Mouse (Mus musculus): ENCODE data around the gene Iqsec1.

The Iqsec1 gene

DNA sequence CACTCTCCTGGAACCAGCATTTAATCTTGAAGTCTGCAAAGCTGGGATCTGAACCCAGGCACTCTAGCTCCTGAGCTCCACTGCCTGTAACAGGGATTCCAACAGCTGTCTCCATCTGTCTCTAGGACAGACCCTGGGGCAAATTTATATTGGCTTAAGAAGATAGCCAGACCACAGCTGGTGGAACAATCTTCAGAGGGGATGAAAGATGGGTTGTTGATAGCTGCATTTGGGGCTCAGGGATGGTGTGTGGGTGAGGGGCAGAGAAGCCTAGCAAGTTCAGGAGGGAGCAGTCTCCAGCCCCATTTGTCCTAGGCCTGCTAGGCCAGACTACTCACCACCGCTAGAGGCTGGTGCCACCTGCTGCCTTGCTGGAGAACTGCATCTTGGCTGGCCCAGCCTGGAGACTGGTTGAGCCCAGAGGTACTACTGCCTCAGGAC, 260.0 kb downstream of the Iqsec1 start:
- DNase-seq (ENCODE audit: low spot score in 2 of 2) = peak; percentile 82 to 87

DNA sequence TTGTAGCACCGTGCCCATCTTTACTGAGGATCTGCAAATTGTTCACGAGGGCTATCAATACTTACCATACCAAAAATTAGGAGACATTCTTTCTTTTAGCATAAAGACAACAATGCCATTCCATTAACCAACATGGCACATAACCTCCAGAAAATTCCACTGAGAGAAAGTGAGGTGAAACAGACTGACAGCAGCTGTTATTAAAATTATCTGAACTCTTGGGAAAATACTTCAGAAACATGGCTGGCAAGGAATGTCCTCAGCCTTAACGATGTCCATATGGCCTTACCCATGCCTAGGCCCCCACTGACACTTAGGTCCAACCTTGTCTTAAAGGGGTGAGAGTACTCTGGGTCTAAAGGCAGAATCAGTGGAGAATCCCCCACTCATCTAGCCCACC, 260.7 kb downstream of the Iqsec1 start:
- no peak for DNase-seq (ENCODE audit: low spot score in 2 of 2)

DNA sequence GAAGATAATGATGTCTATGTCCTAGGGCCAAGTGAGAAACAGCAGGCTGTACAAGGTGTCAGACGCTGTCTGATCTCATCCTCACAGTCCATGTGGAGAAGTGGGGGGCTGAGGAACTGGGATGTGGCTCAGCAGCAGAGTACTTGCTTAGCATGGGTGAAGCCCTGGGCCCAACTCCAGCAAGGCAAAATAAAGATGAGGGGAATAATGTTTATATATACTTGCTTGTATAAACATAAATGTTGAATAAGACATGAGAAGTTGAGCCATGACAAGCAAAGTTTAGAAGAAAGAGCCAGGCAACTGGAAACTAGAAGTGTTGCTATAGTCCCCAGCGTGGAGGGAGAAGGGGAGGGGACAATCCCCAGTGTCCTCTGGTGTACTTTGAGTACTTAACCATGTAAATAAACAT, 261.8 kb downstream of the Iqsec1 start:
- no peak for DNase-seq (ENCODE audit: low spot score in 2 of 2)

DNA sequence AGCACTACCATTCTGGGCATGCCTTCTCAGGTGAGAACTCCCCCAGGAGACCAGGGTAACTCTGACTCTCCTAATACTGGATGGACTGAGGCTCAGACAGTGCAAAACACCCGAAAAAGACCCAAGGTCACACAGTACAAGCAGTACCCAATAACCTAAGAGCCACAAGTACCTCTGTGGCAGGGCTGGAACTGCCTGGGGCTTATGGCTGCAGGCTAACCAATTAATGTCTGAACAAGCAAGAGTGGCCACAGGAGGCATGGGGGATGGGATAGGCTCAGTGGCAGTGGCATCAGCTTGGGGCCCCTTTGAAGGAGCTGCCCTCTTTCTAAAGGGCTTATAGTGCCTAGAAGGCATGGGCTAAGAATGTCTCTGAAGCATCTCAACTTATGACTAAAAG, 263.0 kb downstream of the Iqsec1 start:
- no peak for DNase-seq (ENCODE audit: low spot score in 2 of 2)

DNA sequence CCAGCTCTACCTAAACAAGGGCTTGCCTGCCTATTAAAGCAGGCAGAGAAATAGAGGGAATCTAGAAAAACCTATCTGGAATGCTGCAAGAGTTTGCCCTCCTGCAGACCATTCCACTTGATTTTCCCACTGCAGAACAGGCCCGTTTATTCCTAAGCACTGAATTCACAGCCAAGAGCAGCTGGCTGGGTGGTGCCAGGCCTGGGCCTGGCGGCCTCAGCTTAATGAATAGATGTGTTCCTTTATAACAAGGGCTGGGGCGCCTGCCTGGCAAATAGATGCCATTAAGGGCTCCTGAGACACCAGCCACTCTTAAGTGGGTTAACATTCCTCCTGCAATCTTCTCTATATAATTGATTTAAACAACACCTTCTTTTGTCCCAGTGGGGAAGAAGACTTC, 265.5 kb downstream of the Iqsec1 start:
- peak; percentile 66 to 67 for DNase-seq (ENCODE audit: low spot score in 2 of 2)

DNA sequence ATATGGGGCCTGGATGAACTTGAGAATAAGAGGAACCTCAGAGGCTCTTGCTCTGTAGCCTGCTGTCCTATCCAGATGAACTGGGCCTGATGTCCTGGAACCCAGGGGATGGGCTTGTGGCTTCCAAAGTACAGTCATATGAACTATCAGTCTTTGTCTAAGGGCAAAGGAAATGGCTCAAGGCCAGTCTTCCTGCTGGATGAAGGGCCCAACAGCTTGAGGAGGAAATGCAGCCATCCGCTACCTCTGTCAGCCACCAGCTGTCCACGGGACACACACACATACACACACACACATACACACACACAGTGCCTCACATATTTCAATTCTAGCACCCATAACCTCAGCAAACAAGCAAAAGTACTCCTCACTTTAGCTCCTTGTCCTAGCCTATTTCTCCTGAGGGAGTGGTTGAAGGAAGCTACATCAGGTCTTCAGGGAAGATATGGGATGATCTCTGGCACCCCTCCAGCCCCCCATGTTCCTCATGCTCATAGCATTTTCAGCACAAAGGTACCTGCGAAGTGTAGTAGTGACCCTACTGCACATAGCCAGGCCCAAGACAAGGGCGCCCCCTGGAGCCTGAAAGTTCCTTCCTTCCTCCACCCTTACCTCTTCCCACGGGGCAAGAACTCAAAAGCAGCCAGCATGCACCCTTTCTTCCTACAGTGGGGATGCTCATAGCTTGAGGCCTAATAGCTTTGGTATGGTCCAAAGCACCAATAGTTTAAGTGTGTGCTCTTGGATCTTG, 267.3 kb downstream of the Iqsec1 start:
- DNase-seq (ENCODE audit: low spot score in 2 of 2) = peak in 1 of 2 experiments; percentile 42

DNA sequence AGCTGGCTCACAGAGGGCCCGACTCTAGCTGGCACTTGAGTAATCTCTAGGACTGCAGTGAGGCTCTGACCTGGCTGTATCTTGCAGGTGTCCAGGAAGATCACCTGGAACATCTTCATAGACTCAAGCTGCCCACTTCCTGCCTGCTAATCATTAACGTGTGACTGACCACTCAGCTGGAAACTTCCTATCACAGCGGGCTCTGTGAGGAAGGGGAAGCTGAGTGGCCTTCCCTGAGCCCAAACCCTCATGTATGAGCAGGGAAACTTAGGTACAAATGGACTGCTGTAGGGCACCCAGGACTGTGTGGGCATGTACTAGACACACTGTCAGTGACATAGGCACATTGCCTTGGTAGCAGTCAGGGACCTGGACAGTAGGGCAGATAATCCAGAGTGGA, 268.3 kb downstream of the Iqsec1 start:
- DNase-seq (ENCODE audit: low spot score in 2 of 2) = no peak

DNA sequence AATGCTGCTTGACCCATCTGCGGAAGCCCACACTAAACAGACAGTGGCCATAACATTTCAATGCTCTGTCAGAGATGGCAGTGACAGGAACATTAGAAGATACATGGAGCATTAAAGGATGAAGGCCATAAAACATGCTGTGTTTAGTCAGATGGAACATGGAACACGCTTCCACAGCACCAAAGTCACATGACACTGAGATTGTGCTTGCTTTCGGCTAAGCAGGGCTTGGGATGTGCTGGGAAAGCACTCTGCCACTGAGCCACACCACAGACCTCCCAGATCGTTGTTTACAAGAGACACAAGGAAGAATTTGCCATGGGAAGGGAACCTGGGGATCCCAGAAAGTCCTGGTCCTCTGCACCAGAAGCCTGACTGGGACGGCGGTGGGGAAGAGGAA, 269.1 kb downstream of the Iqsec1 start:
- no peak for DNase-seq (ENCODE audit: low spot score in 2 of 2)

DNA sequence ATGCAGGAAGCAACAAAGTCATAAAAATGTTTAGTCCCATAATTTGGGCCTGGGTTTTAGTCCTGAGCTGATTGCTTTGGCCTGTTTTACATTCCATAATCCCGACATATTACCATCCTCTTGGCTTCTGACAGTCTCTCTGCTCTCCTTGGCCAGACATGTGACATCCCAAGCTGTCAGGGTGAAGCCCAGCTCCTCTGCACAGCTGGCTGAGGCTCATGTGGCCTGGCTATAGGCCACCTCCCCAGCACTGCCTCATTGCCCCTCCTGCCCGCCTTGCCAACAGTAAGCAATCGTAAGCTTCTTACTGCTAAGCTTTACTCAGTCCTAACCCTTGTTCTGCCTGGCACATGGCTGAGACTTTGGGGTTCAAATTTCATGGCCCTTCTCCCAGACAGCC, 270.0 kb downstream of the Iqsec1 start:
- no peak for DNase-seq (ENCODE audit: low spot score in 2 of 2)

DNA sequence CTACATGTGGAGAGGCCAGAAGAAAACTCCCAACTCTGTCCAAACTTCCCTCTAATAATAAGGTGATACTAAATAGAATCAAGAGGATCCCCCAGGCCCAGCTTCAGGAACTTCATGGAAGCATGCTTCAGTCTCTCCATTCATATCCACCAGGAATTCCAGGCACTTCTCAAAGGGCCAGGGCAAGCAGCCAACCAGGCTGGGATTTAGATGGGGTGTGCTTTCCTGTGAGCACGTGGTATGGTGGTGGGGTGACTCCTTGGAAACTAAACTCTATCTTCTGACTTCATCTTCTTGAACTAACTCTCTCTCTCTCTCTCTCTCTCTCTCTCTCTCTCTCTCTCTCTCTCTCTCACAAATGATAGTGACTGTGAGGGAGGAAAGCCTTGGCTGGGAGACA, 270.8 kb downstream of the Iqsec1 start:
- DNase-seq (ENCODE audit: low spot score in 2 of 2) = peak in 1 of 2 experiments; percentile 63

DNA sequence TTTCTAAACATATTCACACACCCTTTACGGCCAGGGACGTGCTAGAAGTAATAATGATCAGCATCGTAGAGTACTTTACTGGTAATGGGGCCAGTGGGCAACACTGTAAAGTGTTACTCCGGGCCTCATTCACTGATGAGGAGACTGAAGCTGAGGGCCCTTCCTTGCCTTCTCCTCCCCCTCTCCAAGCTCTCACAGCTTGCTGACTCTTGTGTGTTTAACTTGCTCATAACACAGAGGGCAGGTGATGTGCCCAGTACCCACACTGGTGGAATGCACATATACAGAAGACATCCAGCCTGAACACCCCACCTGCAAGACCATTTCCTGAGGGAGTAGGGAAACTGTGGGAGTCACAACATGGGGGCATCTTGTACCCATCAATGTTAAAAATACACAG, 271.6 kb downstream of the Iqsec1 start:
- no peak for DNase-seq (ENCODE audit: low spot score in 2 of 2)

DNA sequence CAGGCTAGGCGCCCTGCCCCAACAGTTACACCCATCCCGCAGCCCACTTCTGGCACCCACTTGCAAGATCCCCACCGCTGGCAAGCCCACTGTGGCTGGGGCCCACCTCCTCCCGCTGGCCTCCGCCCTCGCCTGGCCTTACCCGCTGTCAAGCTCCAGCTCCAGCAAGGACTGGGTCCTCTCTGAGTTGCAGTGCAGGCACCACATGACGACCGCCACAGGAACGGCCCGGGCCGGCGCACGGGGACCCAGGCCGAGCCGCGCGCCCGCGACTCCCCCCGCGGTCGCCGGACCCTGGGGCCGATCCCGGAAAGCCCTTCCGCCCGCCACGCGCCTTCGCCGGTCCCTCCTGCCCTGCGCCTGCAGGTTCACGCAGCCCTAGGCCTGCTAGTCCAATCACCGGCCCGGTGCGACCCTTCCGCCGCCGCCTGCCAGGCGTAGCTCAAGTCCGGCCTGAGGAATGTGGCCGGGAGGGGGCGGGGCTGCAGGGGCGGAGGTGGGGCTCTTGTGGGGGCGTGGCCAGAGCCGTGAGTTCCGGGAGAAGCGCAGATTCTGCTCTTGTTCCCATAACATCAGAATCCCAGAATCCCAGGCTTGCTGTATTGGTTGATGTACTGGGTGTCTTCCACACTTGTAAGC, 272.3 kb downstream of the Iqsec1 start:
- peak; percentile 61 to 71 for DNase-seq (ENCODE audit: low spot score in 2 of 2)

DNA sequence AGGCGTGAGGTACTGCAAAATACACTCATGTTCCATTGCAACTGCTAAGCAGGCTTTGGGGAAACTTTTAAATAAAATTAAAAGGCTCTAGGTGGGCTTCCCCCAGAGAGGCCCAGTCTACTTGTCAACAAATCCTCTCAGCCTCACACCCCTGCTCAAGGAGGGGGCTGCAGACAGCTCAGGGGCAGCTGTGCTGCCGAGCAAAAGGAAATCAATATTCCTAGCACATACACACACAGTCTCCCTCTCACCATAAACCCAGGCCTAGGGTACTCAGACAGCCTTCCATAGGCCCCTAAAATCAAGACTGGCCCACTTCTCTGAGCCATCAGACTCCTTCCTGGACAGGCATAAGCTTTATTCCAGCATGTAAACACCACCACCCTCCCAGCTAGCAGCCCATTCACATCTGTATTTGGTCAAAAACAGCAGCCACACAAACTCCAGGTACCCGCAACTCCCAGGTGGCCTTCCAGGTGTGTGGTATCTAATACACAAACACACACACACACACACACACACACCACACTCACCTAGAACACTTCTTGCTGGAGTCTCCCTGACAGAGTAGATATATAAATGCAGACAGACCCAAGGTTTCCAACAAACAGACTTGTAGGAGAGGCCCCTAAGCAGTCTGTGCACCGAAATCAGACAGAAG, 273.1 kb downstream of the Iqsec1 start:
- DNase-seq (ENCODE audit: low spot score in 2 of 2) = no peak

DNA sequence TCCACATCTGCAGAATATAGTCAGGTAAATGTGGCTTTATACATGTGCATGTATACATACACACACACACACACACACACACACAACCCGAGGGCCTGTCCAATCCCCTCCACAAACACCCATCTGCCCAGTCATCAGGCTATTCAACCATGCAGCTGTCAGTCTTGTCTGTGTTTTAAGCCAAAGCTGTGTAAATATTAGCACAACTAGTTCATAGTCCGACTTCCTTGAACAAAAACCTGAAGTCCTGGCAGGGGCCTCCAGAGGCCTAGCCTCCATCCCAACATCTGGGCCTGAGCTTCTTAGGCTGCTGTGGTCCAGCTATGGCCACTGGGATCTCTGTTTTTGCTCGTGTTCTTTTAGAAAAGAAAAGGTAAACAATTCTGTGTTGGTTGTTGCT, 274.8 kb downstream of the Iqsec1 start:
- DNase-seq (ENCODE audit: low spot score in 2 of 2) = no peak

DNA sequence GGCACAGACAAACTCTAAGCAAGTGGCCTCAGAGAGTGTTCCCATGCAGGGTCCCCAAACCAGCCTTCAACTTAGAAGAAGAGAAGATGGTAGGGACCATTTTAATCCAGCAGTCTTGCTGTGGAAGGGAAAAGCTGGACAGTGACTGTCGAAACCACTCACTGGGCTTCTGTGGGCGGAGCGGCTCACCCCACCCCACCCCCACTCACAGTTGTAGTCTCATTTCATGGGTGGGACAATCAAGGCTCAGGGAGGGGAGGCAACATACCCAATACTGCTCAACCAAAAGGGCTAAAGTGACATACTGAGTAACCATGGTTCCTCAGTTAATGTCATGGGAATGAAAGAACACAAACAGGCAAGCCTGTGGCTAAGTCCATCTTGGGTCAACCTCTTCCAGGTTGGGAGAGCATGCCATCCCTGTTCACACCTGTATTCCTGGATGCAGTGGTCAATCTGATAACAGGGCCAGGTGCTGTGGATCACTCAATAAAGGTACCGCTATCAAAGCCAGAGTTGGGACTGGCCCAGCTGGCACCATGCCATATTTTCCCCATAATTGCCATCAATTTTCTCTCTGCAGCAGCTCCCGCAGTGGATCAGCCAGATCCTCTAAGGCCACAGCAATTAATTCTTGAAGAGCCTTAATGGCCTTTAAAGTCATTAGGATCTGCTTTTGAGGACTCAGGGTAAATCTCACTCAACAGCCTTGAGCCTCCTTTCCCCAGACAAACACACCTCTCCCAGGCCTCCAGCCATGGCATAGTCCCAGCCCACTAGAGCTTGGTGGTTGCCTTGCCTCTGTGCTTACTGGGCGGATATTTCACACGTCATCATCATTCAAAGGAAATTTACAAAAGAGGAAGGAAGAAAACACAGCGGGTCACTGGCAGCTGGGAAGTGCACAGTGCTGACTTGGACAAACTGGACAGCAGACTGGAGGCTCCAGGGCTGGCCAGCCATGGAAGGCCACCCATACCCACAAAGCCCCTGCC, 275.7 kb downstream of the Iqsec1 start:
- DNase-seq (ENCODE audit: low spot score in 2 of 2) = peak in 1 of 2 experiments; percentile 63

DNA sequence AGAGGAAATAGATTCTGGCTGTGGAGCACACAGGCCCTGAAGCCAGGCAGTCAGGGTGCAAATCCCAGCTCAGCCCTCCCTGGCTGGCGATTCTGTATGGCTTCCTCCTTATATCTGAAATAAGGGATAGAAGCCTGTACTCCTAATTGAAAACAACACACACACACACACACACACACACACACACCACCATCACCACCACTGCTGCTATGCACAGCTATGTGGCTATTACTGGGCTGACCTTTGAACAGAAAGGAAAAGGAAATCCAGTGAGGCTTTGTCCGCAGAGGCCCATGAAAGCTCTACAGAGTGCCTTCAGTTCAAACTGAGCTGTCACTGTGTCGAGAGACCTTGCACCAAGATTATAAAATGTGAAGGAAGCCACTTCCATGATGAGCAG, 276.4 kb downstream of the Iqsec1 start:
- DNase-seq (ENCODE audit: low spot score in 2 of 2) = no peak

DNA sequence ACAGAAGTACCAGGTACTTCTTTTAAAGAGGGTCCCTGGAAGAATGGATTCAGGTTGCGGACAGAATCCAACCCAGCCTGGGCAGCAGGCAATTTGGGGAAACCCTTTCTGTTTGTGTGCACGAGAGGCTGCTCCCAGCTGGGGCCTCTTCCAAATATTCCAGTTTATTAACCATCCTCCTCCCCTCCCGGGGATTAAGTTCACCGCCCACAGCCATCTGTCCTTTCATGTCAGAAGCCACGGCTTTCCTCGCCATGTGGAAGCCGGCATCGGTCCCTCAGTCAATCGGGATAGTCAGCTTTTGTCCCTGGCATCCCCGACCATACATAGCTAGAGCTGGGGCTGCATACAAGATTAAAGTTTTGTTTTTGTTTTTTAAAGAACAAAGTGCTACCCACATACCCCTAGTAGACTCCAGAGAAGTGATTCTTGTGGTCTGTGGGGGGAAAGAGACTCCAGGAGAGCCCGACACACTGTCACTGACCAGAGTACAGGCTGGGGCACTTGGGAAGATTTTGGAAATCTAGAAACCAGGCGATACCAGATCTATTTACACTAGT, 276.9 kb downstream of the Iqsec1 start:
- no peak for DNase-seq (ENCODE audit: low spot score in 2 of 2)

DNA sequence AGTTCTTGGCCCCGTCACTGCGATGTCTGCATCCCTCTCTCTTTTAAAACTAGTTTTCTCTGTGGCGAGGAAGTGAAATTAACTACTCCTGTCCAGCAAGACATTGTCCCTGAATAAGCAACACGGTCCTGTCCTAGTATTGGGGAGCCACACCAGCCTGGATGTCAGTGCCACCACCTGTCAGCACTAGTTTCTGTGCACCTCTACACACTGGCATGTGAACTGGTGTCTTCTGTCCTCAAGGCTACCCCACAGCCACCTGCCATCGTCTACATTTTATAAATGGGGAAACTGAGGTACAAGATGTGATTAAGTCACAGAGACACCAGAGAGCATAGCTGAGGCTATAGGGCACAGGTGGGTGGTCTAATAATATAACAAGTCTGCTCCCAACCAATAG, 277.7 kb downstream of the Iqsec1 start:
- DNase-seq (ENCODE audit: low spot score in 2 of 2) = no peak

DNA sequence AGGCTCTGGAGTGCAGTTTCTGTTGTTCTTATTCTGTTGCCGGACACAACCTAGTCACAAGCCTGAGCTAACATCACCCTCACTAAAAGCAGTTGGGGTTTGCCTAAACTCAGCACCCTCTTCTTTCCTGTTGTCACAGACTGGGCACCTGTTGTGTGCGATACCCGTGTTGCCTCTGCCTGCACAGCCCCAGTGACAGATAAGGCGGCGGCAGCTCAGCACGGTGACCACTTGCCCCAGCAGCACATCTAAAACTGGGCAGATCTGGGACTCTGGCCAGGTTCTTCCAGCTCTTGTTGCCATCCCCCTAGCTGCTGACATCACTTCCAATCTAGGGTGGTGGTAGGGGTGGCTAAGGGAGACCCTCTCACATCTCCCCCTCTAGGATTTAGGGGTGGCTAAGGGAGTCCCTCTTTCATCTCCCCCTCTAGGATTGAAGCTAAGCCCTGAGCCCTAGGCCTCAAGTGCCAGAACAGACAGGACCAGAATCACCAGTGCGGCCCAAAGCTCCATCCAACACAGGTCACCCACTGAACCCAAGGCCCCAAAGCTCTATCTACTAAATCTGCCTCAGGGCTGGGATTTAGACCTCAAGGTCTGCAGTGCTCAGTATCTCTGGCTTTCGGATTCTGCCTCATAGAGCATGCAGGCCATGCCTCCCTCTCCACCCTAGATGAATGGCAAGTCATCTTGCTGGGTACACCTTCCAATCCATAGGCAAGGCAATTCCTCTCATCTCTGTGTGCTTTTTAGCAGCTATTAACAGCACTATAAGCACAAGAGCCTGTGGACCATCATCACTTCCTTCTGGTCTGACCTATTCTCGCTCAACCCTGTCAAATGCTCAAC, 278.3 kb downstream of the Iqsec1 start:
- DNase-seq (ENCODE audit: low spot score in 2 of 2) = no peak

DNA sequence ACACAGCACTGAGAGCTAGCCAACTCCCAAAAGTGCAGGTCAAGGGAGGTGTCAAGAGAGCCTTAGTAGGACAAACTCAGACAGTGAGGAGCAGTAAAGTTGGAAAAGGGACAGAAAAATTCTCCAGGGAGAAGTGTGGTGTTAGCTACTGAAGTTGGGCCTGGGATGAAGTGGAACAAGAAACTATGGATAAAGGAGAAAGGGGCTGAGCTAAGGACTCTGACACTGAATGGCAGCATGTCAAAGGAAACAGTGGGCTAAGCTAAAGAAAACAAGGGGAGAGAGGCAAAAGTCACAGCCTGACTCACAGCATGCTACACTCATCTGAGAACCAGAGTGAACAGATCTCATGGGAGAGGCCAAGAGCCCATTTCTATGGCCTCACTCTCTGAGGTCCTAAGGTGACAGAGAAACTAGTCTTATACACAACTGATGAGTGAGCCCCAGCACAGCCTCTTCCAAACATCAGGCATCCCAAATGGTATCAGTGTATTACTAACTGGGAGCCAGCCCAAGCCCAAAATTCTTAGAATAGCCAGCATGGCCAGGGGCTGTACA, 280.3 kb downstream of the Iqsec1 start:
- no peak for DNase-seq (ENCODE audit: low spot score in 2 of 2)

All from right cerebral cortex, postnatal 10 days (tissue).